Mouse (Mus musculus): ENCODE measurements around the gene Ifna5.

Gene Ifna5

DNA sequence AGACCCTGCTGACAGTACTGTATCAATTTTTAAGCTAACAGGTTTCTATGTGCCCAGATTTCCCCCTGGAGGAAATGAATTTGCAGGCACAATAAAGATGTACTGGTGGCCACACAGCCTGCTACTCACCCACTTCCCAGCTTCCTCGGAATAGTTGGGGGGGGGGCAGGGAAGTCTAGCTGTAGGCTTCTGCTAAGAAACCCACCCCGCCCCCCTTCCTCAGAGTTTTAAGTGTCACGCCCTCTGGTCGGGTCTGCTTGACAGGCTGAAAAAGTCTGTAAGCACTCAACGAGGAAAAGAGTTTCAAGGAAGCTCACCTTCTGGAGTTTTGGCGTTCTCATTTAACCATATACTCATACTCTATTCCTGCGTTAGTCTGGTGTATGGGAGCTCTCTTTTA is 28.0 kb downstream of the Ifna5 start:
- intact Hi-C loops (cut with DNase I) = no loop called here

DNA sequence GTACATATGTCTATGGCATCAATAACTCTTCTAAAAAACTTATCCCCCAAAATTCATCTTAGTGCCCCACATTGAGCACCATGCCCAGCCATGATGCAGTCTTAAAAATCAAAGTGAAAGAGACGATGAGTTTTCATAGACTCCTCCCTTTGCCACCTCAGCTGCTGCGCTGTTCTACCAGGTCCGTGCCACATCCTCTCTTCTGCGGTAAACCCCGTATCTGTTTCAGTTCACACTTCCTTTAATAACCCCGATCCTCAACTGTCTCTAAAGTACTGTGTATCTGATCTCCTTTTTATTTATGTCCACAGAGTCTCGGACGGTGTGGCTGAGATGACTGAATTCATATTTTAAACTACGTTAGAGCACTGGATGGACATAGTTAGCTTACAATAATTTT is 29.3 kb downstream of the Ifna5 start:
- intact Hi-C loops (cut with DNase I) = no loop called here

DNA sequence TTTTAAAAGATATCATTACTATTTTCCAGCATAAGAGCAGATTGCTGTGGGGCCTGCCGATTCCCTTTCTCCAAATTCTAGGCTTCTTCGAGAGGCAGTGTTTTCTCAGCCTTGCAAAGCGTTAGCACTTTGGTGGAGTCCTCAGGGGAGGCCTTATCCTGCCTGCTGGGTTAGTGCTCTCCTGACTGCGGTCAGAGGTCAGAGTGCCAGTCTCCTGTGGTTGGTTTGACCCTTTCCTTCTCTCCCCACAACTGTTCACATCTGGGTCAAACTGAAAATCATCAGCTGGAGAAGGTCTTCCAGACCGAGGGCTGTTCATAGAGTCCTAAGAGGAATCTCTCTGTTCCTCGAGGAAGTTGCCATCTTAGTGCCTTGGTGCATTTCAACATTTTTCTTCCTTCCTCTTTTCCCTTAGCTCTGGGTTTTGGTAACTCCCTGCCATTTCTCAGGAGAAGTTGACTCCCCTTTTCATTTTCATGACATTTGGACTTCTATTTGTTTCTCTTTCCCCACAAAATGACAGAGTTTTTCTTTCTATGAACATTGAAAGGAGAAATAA is 29.8 kb downstream of the Ifna5 start:
- intact Hi-C loops (cut with DNase I) = no loop called here

DNA sequence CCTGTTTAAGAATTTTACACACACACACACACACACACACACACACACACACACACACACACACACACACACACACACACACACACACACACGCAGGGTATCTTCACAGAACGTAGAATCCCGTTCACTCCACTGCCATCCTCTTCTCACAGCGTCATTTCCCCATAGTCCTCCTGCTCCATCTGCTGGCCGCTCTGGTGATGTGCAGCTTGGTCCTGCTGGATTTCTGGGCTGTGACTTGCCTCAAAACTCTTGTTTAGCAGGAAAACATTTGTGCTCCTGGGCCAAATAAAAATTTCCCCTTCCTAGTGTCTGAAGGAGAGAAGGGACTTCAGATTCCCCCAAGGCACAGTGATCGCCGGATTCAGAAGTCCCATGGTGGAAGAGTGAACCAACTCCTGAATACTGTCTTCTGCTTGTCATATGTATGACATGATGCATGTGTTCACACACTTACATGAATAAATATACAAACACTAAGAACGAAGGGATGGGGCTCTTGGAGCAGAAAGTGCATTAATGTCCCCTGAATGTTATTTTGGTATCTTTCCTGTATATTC is 32.1 kb downstream of the Ifna5 start:
- intact Hi-C loops (cut with DNase I) = no loop called here

DNA sequence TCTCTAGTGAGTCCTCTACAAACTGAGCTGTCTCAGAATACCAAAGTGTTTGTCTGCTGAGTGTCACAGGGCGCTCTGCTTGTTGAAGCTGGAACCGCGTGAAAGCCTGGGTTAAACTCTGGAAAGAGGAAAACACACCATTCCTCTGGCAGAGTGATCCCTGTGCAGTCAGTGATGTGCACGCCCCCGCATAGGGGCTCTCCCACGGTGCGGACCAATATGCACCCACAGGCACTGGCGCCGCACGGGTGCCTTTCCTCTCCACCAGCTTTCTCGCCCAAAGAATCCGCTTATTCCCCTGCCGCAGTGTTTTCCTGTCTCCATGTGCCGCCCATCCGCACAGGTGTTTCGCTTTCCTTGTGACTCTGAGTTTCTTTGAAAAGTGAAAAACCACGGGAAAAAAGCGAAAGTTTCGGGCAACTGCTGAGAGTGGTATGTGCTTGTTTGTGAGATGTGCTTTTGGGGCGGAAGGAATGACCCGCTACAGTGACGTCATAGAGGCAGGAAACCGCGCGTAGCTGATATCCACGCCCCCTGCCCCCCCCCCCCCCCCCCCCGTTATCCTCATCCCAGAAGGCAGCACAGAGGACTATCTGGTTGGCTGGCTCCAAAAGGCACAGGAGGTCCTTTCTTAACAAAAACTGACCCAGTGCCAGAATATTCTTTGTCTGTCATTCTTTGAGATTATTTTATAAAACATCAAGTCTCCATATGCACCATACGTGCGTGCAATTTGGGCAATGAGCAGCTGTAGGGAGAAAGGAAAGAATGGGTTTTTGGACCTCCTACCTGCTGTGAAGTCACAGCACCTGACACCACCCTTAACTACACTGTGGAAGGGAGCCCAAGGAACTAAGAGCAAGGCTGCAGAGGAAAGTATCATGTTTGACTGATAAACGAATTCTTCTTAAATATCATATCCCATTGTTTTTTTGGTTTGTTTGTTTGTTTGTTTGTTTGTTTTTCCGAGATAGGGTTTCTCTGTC is 32.9 kb downstream of the Ifna5 start:
- intact Hi-C loops (cut with DNase I) = no loop called here

DNA sequence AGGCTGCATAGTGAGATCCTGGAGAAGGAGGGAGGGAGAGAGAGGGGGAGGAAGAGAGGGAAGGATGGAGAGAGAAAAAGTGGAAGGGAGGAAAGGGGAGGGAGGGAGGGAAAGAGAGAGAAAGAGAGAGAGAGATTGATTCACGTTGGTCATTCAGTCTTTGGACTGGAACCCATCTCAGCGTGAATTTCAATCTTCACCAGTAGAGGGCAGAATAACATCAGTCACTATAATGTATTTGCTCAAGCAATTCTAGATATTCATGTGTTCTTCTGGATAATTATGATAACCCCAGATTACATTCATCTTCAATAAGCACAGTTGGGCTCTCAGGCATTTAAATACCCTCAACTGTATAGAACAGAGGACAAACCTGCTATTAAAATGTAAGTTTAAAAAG is 37.4 kb downstream of the Ifna5 start:
- intact Hi-C loops (cut with DNase I) = loop anchor here (1.0 to 10.0 kb wide), 3 partner anchors 65 to 642 kb away; no protein-coding TSS in a partner anchor

DNA sequence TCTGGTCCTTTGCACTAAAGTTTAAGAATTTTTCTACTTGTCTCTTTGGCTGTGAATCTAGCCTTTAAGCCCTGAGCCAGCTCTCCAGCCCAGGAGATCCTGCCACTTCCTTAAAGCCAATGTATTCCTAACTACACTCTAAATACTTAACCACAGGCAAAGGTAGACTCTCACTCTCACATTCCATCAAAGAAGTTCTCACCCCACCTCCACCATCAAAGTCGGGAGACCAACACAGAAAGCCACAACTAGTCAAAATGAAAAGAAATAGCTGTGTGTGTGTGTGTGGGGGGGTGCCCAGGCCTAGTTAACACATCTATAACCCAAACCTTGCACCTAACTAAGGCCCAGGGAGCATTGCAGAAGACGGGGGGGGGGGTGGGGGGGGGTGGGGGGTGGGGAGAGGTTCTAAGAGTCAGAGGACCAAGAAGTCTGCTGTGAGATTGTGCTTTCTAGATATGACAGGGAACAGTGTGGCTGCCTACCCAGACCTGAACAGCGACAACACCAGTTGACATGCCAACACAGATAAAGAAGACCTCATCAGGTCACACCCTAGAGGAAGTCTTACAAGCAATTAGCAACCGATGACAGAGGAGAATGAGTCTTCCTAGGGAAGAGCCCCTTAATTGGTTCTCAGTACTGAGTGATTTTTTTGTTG is 40.2 kb downstream of the Ifna5 start:
- intact Hi-C loops (cut with DNase I) = loop anchor here (10.0 kb wide), 1 partner anchor 639 kb away; no protein-coding TSS in a partner anchor

DNA sequence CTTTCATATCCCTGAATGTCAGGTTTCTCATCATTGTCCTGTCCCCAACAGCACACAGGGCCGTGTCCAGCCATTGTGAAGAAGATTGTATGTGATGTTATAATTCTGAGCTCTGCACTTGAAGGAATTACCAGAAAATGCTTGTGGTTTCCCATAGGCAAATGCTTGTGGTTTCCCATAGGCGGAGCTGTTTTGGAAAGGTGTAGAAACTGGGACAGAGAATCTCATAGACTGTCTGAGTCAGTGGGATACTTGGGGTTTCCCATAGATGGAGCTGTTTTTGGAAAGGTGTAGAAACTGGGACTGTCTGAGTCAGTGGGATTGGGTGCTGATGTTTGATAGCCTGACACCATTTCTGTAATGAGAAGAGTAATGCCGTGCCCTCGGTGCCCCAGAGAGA is 41.2 kb downstream of the Ifna5 start:
- intact Hi-C loops (cut with DNase I) = loop anchor here (10.0 kb wide), 1 partner anchor 638 kb away; no protein-coding TSS in a partner anchor

DNA sequence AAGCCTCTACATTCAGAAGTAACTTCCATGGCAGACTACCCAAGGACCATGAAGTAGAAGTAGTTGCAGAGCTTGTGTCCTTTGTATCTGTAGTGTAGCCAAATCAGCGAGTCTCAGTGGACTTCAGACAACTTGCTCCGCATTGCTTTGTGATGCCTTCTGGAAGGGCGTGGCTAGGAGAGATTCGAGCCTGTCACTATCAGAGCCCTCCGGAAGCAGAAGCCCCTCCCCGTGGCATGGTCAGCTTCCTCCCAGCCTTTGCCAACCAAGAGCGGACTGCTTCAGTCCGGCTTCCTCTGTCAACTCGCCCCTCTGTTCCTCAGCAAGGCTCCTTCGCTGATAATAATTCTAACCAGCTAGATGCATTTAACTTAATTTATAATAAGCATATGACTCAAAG is 42.9 kb downstream of the Ifna5 start:
- intact Hi-C loops (cut with DNase I) = loop anchor here (10.0 kb wide), 1 partner anchor 637 kb away; no protein-coding TSS in a partner anchor

DNA sequence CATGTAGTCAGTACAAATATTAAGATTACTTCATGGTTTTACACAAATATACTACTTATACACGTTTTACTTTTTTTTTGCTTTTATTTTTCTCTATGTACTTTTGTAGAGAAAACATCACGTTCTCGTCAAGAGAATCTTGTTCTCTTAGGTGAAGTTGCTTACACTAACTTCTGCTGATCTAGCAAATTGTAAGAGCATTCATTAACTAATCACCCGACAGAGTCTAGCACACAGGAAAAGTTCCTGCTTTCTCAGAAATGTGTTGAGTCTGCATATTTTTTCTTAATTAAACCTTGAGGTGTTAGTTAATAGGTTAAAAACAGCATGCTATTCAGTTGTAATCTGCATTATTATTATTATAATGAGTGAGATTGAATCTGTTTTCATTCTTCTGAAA is 43.4 kb downstream of the Ifna5 start:
- intact Hi-C loops (cut with DNase I) = loop anchor here (10.0 kb wide), 1 partner anchor 636 kb away; no protein-coding TSS in a partner anchor

DNA sequence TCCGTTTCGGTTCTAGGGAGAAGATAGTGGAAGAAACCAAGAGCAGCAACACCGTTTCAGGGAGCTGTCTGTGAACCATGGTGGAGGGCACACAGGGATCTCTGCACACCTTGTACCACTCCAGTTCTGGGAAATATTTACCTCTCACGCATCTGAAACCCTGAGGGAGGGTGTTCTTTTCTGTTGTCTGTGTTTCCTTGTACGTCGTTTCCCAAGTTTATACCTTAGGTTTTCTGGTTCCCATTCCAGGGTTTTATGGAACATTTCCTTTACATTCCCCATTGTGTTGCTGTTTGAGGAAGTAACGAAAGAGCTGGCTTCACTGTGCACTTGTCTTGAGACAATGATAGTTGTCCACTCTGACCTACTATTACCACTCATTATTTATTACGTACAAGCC is 44.8 kb downstream of the Ifna5 start, which contains the start of gene Ifne:
Ifne (minus strand) TSS at position 101 of the 400 bp plus-strand sequence.
- intact Hi-C loops (cut with DNase I) = no loop called here

Measured in adrenal gland (tissue).